Mouse (Mus musculus) small intestine, adult 2 months (tissue): ENCODE data around the gene Ntn4.

Experiments used
- CTCF ChIP-seq: fragments of 200-500 bp; IDR thresholded peaks from 2 replicates; pipeline ENCODE4 v1.5.1; 2012; ENCODE audit warnings: low read depth, mild to moderate bottlenecking, control low read depth, inconsistent platforms, low read length, moderate library complexity, mixed read lengths; ENCODE audit not compliant: insufficient replicate concordance, insufficient read length; ENCODE audit errors: extremely low read depth
- POLR2A ChIP-seq: fragments of 200-500 bp; IDR thresholded peaks from 2 replicates; pipeline ENCODE4 v1.6.1; 2012; ENCODE audit warnings: low read depth, mild to moderate bottlenecking, control low read depth, inconsistent platforms, low read length, moderate library complexity

- TF ChIP-seq CTCF (no peak), POLR2A (no peak)
These were observed 16.3 kb upstream of the Ntn4 start for GRCm38 (mm10) chr10:93624151-93624550.
